Mouse (Mus musculus): ENCODE data around the gene Bfsp2.

DNA sequence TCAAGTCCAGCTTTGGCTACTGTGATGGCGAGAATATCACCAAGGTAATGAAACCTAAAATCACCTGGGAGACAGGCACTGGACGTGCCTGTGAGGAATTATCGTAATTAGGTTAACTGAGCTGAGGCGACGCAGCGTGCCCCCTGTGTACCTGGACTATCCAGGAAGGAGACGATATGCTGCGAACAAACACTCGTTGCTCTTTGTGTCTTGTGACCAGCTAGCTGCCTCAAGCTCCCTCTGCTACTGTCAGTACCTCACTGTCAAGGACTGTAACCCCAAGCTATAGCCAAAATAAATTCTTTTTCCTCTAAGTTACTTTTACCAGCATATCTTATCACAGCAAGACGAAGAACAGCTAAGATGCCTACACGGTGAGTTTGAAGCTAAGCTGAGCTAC, 87.0 kb downstream of the Bfsp2 start:
- TF ChIP-seq CTCF (IDR thresholded peaks at IDR 0.05; ENCODE audit: extremely low read depth, insufficient read depth, low read length) (no peak), POLR2A (IDR thresholded peaks at IDR 0.05; ENCODE audit: extremely low read depth, insufficient read depth, low read length) (no peak)
